Mouse (Mus musculus) naive thymus-derived CD4-positive, alpha-beta T cell, adult 5 months (primary cell): Measurements from ENCODE around the gene Dynlrb1. TPM values are rescaled to one million over a fixed set of nuclear protein-coding genes. Genes with fewer than 3 reads are reported as not detected.

Experiments
- polyA plus RNA-seq: library from polyadenylated mRNA; unstranded; fragments of 100-300 nt; shearing (Covaris generic); gene quantifications from one replicate; pipeline ENCODE4 v1.2.1, GENCODE M21; 2017

Dynlrb1 gene
- 166 TPM for polyA plus RNA-seq

DNA sequence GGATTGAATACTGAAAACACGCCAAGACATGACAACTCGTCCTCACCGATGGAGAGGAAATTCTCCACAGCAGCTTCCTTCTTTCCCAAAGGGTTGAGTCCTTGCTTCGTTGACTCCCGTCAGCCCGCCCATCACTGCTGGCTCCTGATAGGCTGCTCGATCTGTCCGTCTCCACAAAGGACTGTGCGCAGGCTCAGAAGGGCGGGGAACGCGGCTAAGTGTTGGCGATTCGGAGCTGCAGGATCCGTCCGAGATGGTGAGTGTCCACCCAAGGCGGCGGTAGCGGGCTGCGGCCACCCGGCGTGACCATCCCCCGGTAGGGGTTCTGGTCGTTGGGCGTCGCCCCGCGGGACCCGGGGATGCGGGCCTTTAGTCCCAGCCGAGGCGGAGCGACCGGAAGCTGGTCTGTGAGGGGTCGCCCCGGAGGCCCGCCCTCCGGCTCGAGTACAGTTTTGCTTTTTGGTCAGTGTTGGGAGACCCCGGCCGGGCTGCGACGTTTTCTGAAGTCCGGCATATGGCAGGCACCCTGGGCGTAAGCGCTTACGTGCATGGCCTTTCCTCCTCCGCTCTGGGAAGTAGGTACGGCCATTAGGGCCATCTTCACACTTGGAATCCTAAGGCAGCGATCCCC lies at the start of gene Dynlrb1:
Gene Dynlrb1, plus strand, starts transcription at position 172 of the 631 bp plus-strand sequence.

GRCm38 (mm10) chr2:155276195-155276594 lies 39.9 kb downstream of the Dynlrb1 start, which contains the start of gene Map1lc3a:
Gene Map1lc3a (plus strand): TSS chr2:155276297.

Other genes with a start within 250 kb of the Dynlrb1 start
- not detected for gene Gm14226, start 218.3 kb upstream of the Dynlrb1 start, polyA plus RNA-seq
- 36.2 TPM for gene Ahcy, start 162.0 kb upstream of the Dynlrb1 start, polyA plus RNA-seq
- gene Itch, start 103.0 kb upstream of the Dynlrb1 start, polyA plus RNA-seq, result 122 TPM
- 87.8 TPM for gene Map1lc3a, start 39.8 kb downstream of the Dynlrb1 start, polyA plus RNA-seq
- gene Pigu, start 120.9 kb downstream of the Dynlrb1 start, polyA plus RNA-seq, result 24.6 TPM
- 32.5 TPM for gene Trp53inp2, start 144.5 kb downstream of the Dynlrb1 start, polyA plus RNA-seq
- gene Ncoa6, start 237.4 kb downstream of the Dynlrb1 start, polyA plus RNA-seq, result 34.7 TPM